Mouse (Mus musculus): ENCODE data around the gene Gm21876. TPM values are rescaled to one million over a fixed set of nuclear protein-coding genes. Genes with fewer than 3 reads are reported as not detected.
"Not testable (repeated sequence)": the region's sequence is repeated elsewhere in the genome, so short reads cannot be mapped to it uniquely, and the experiment has no call there.

The Gm21876 gene
- total RNA-seq (2021), result not detected
- long read RNA-seq, experiment 1, result 0 reads
- long read RNA-seq, experiment 2, result 0 reads

- intact Hi-C loops (cut with DNase I), result no loop called here
- DNase-seq, result no peak
These were observed at the start of gene Gm21876 for GRCm38 (mm10) chrX:21175553-21175952. Gm21876 (minus strand) TSS chrX:21175653.

- intact Hi-C loops (cut with DNase I), result no loop called here
- DNase-seq, result no peak
These were observed 45.0 kb upstream of the Gm21876 start for GRCm38 (mm10) chrX:21220422-21220821.

GRCm38 (mm10) chrX:21146675-21147074, 28.8 kb downstream of the Gm21876 start:
- intact Hi-C loops (cut with DNase I); DNase-seq: not testable (repeated sequence)

Other genes starting within 250 kb of the Gm21876 start
- 10 to 100 TPM; 12.4 to 13.0 TPM for gene Cfp, start 244.1 kb downstream of the Gm21876 start, total RNA-seq (2021)
- gene Elk1, start 225.0 kb downstream of the Gm21876 start, total RNA-seq (2021), result 10 to 100 TPM in 1 of 2 experiments, 1 to 10 TPM in 1; 9.1 to 10.1 TPM
- gene Uxt, start 213.6 kb downstream of the Gm21876 start, total RNA-seq (2021), result 10 to 100 TPM; 27.5 to 34.1 TPM
- 1 to 10 TPM; 4.4 to 4.5 TPM for gene Zfp182, start 113.3 kb downstream of the Gm21876 start, total RNA-seq (2021)
- gene Spaca5, start 107.2 kb downstream of the Gm21876 start, total RNA-seq (2021), result not detected
- under 1 TPM; 0.32 to 0.65 TPM for gene Zfp300, start 86.1 kb downstream of the Gm21876 start, total RNA-seq (2021)
- not detected for gene Ssxa1, start 59.8 kb downstream of the Gm21876 start, total RNA-seq (2021)

All from heart, postnatal 14 days (tissue).